Mouse (Mus musculus) intestine, embryonic 14.5 days (tissue): Measurements from ENCODE around the gene Map2k5. TPM values are rescaled to one million over a fixed set of nuclear protein-coding genes. Genes with fewer than 3 reads are reported as not detected.

Experiments used
- ATAC-seq: fragments of 200-750 bp; cut with Nextera tagmentation; replicated peaks from 2 replicates; pipeline ENCODE4 v1.8.0; 2017; ENCODE audit warnings: low read depth, moderate number of reproducible peaks, moderate TSS enrichment, moderate library complexity; ENCODE audit not compliant: low FRiP score, low TSS enrichment
- DNase-seq: peaks from one replicate; pipeline ENCODE4 v3.0.0-alpha.2; 2018; ENCODE audit warnings: low spot score
- H3K27ac ChIP-seq: fragments of 300-500 bp; sonication (generic); 2 replicates; pipeline ENCODE4 v1.5.1; 2014; ENCODE audit warnings: low read depth, mild to moderate bottlenecking, control low read depth
- H3K27me3 ChIP-seq: fragments of 300-500 bp; sonication (generic); replicated peaks from 2 replicates; pipeline ENCODE4 v1.6.1; 2014; ENCODE audit warnings: low read length, control low read depth; ENCODE audit not compliant: control insufficient read depth, insufficient read depth
- H3K36me3 ChIP-seq: fragments of 300-500 bp; sonication (generic); 2 replicates; pipeline ENCODE4 v1.6.1; 2014; ENCODE audit warnings: low read length, control low read depth; ENCODE audit not compliant: control insufficient read depth, insufficient read depth
- H3K4me1 ChIP-seq: fragments of 300-500 bp; sonication (generic); replicated peaks from 2 replicates; pipeline ENCODE4 v1.6.1; 2014; ENCODE audit warnings: low read length, control low read depth, mixed read lengths; ENCODE audit not compliant: control insufficient read depth, insufficient read depth
- H3K4me2 ChIP-seq: fragments of 300-500 bp; sonication (generic); 2 replicates; pipeline ENCODE4 v1.6.1; 2014; ENCODE audit warnings: low read length
- H3K4me3 ChIP-seq: fragments of 300-500 bp; sonication (generic); 2 replicates; pipeline ENCODE4 v1.5.1; 2014; ENCODE audit warnings: low read depth, low read length, control low read depth, mixed read lengths
- H3K9ac ChIP-seq: fragments of 300-500 bp; sonication (generic); 2 replicates; pipeline ENCODE4 v1.6.1; 2014; ENCODE audit warnings: mild to moderate bottlenecking, low read length
- H3K9me3 ChIP-seq: fragments of 300-500 bp; sonication (generic); 2 replicates; pipeline ENCODE4 v1.6.1; 2016; ENCODE audit warnings: low read length, control low read depth; ENCODE audit not compliant: control insufficient read depth
- WGBS: fragments of 180-500 bp; shearing (Covaris S2); extraction: QIAGEN DNeasy Blood & Tissue Kit; methylation state at CpG from one replicate; pipeline ENCODE4 v1.1.7; 2014; 5-methylcytosine and 5-hydroxymethylcytosine counted together
- polyA plus RNA-seq: library from polyadenylated mRNA; unstranded; fragments of >200 nt; fragmentation: Nextera tagmentation; extraction: Ambion mirVana; gene quantifications from 2 replicates; pipeline ENCODE4 v1.2.1, GENCODE M21; 2014

Map2k5 gene
- polyA plus RNA-seq, 1 experiment from 2014 or later = 31.2 TPM

GRCm38 (mm10) chr9:63333074-63333473, 44.6 kb downstream of the Map2k5 start:
- no peak for ATAC-seq
- Histone ChIP-seq H3K27ac (no peak overlapping the region), H3K27me3 (no peaks in the 10 kb centered on the region), H3K4me3 (no peak overlapping the region), H3K4me1 (no peaks in the 10 kb centered on the region), H3K36me3 (peaks cover 62% of the 10 kb centered on the region), H3K4me2 (no peak overlapping the region), H3K9me3 (0 out of 2 replicates have a peak, but pooled peaks cover 3% of the 10 kb centered on the region), H3K9ac (no peak overlapping the region)
- 98% methylated on average over 2 of the region's 2 CpGs for WGBS
- no peak for DNase-seq

DNA sequence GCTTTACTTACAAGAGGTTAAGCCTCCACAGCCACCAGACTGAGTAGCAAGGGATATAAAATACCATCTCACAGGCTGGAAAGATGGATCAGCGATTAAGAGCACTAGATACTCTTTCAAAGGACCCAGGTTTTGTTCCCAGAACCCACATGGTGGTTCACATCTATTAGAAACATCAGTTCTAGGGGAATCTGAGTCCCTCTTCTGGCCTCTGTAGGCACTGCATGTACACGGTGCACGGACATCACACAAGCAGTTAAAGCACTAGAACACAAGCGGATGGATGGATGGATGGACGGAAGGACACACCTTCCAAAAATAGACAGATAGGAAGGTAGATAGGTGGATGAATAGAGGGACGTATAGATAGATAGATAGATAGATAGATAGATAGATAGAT, 46.5 kb downstream of the Map2k5 start:
- 92% methylated on average over 6 of the region's 6 CpGs for WGBS
- Histone ChIP-seq H3K4me3 (no peak overlapping the region), H3K27ac (no peak overlapping the region), H3K36me3 (peaks cover 49% of the 10 kb centered on the region), H3K9ac (no peak overlapping the region), H3K27me3 (no peaks in the 10 kb centered on the region), H3K9me3 (0 out of 2 replicates have a peak, but pooled peaks cover 3% of the 10 kb centered on the region), H3K4me1 (no peaks in the 10 kb centered on the region), H3K4me2 (no peak overlapping the region)
- no peak for ATAC-seq
- DNase-seq = no peak

GRCm38 (mm10) chr9:63328958-63329685, 48.6 kb downstream of the Map2k5 start:
- no peaks in the 10 kb centered on the region for H3K27me3 ChIP-seq
- ATAC-seq = no peak
- no peak for DNase-seq
- WGBS = 78% methylated on average over 15 of the region's 15 CpGs
- H3K36me3 ChIP-seq = peaks cover 42% of the 10 kb centered on the region
- H3K9ac ChIP-seq = no peak overlapping the region
- H3K4me1 ChIP-seq = no peaks in the 10 kb centered on the region
- H3K4me2 ChIP-seq = no peak overlapping the region
- H3K9me3 ChIP-seq = 0 out of 2 replicates have a peak, but pooled peaks cover 3% of the 10 kb centered on the region
- no peak overlapping the region for H3K27ac ChIP-seq
- H3K4me3 ChIP-seq = no peak overlapping the region

- Histone ChIP-seq H3K9ac (no peak overlapping the region), H3K9me3 (no peaks in the 10 kb centered on the region), H3K27me3 (no peaks in the 10 kb centered on the region), H3K4me1 (no peaks in the 10 kb centered on the region), H3K36me3 (peaks cover 16% of the 10 kb centered on the region), H3K4me2 (no peak overlapping the region), H3K4me3 (no peak overlapping the region), H3K27ac (no peak overlapping the region)
- no peak for DNase-seq
- no peak for ATAC-seq
Observed at GRCm38 (mm10) chr9:63315231-63315630, 62.5 kb downstream of the Map2k5 start.

DNA sequence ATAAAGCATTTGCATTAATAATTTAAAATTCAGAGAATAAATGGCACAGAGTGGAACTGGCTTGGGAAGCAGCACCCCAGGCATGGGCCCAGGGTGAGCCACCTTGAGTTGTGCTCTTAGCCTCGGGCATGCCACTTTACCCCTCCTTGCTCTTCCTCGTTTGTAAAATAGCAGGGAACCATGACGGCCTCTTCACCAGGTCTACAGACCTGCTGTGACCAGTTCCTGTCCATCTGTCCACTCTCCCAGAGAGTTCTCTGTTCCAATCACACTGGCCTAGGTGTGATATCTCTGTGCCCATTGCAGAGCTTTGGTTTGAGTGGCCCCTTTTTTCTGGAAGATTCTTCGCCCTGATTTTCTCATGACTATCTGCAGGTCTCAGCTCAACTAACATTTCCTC, 63.6 kb downstream of the Map2k5 start:
- ATAC-seq (no peak), DNase-seq (no peak)
- Histone ChIP-seq H3K27ac (no peak overlapping the region), H3K9me3 (no peaks in the 10 kb centered on the region), H3K4me1 (peaks cover 7% of the 10 kb centered on the region), H3K36me3 (0 out of 2 replicates have a peak, but pooled peaks cover 12% of the 10 kb centered on the region), H3K9ac (no peak overlapping the region), H3K4me2 (no peak overlapping the region), H3K27me3 (no peaks in the 10 kb centered on the region), H3K4me3 (no peak overlapping the region)
- WGBS = 78% methylated on average over 4 of the region's 4 CpGs

DNA sequence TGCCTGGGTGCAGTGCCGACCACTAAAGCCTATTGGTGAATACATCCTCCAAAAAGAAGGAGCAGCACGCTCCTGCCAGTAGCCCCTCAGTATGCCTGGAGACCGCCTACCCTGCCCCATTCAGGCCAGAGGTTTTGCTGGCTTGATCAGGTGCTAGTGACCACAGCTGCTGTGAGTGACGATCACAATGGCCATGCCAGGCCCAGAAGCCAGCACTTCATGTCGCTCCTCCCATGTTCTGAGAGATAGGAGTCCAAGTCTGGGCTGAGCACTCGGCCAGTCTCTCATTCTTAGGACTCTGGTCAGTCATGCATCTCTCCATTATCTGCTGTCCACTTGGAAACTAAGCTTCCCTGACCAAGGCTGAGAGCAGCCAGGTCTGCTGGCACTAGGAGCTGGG, 67.7 kb downstream of the Map2k5 start:
- no peak overlapping the region for H3K27ac ChIP-seq
- H3K4me3 ChIP-seq = no peak overlapping the region
- WGBS = 89% methylated on average over 6 of the region's 6 CpGs
- ATAC-seq (no peak), DNase-seq (no peak)
- peaks cover 19% of the 10 kb centered on the region for H3K4me1 ChIP-seq
- H3K36me3 ChIP-seq = 0 out of 2 replicates have a peak, but pooled peaks cover 2% of the 10 kb centered on the region
- no peaks in the 10 kb centered on the region for H3K9me3 ChIP-seq
- no peak overlapping the region for H3K9ac ChIP-seq
- H3K4me2 ChIP-seq = no peak overlapping the region
- no peaks in the 10 kb centered on the region for H3K27me3 ChIP-seq

DNA sequence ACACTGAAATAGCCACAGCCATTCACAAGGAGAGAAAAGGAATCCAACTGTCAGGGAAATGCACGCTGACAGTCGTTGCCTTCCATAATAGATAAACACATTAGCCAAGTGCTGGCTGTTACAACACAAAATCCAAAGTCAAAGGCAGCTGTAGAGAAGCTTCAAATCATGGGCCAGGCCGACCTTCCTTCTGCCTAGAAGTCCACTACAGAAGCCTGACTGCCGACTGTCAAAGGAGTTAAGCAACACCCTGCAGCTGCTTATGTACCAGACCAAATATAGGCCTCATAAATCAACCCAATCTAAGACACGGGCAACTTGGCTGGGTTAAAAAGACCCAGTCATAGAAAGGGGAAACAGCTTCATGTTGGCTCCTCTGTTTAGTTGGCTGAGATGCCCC, 68.7 kb downstream of the Map2k5 start:
- WGBS = 8% methylated on average over 5 of the region's 5 CpGs
- H3K4me3 ChIP-seq = no peak overlapping the region
- no peak overlapping the region for H3K4me2 ChIP-seq
- H3K4me1 ChIP-seq = peaks cover 19% of the 10 kb centered on the region
- H3K9ac ChIP-seq = no peak overlapping the region
- H3K9me3 ChIP-seq = no peaks in the 10 kb centered on the region
- DNase-seq = no peak
- no peak for ATAC-seq
- H3K36me3 ChIP-seq = no peaks in the 10 kb centered on the region
- H3K27ac ChIP-seq = 0 out of 2 replicates have a peak overlapping the region, but pooled peaks have one; percentile 16
- no peaks in the 10 kb centered on the region for H3K27me3 ChIP-seq

- DNase-seq (no peak), ATAC-seq (no peak)
- no peak overlapping the region for H3K4me2 ChIP-seq
- H3K9ac ChIP-seq = no peak overlapping the region
- H3K27me3 ChIP-seq = no peaks in the 10 kb centered on the region
- WGBS = 34% methylated on average over 4 of the region's 4 CpGs
- H3K27ac ChIP-seq = peak overlapping the region; percentile 16; the same call in 1 of the 2 replicates
- H3K9me3 ChIP-seq = no peaks in the 10 kb centered on the region
- H3K36me3 ChIP-seq = no peaks in the 10 kb centered on the region
- H3K4me1 ChIP-seq = peaks cover 19% of the 10 kb centered on the region
- no peak overlapping the region for H3K4me3 ChIP-seq
Observed at GRCm38 (mm10) chr9:63308441-63308840, 69.3 kb downstream of the Map2k5 start.

DNA sequence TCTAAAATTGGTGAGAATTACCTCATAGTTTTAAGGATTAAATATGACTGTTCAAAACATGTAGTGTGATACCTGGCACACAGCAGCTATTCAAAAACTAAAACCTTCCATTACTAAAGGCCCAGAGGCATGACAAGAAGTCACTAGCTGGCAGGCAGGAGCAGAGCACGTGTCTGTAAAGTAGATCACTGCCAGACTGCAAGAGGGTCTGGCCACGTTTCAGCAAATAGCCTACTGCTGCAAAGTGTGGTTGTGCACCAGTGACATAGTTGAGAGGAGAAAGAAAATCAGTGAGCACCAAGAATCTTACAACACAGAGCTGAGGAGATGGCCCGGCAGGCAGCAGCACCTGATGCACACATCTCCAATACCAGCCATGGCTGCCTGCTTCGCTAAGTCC, 75.2 kb downstream of the Map2k5 start:
- H3K9ac ChIP-seq = no peak overlapping the region
- H3K36me3 ChIP-seq = peaks cover 6% of the 10 kb centered on the region; the same call in 1 of the 2 replicates
- DNase-seq (no peak), ATAC-seq (no peak)
- H3K27me3 ChIP-seq = no peaks in the 10 kb centered on the region
- no peak overlapping the region for H3K4me3 ChIP-seq
- no peaks in the 10 kb centered on the region for H3K9me3 ChIP-seq
- WGBS = 92% methylated on average over 4 of the region's 4 CpGs
- H3K4me2 ChIP-seq = no peak overlapping the region
- H3K4me1 ChIP-seq = no peaks in the 10 kb centered on the region
- no peak overlapping the region for H3K27ac ChIP-seq
